Mouse (Mus musculus) neural tube, embryonic 15.5 days (tissue): Measurements from ENCODE around the gene Syt15. TPM values are rescaled to one million over a fixed set of nuclear protein-coding genes. Genes with fewer than 3 reads are reported as not detected.

Experiments used
- ATAC-seq: fragments of 200-750 bp; cut with Nextera tagmentation; 2 replicates; pipeline ENCODE4 v1.8.0; 2017; ENCODE audit warnings: mild to moderate bottlenecking, moderate TSS enrichment, moderate library complexity; ENCODE audit not compliant: low FRiP score
- H3K27ac ChIP-seq: fragments of 300-500 bp; sonication (generic); replicated peaks from 2 replicates; pipeline ENCODE4 v1.5.1; 2015; ENCODE audit warnings: mild to moderate bottlenecking, inconsistent platforms
- H3K27me3 ChIP-seq: fragments of 300-500 bp; sonication (generic); replicated peaks from 2 replicates; pipeline ENCODE4 v1.6.1; 2015; ENCODE audit warnings: inconsistent platforms
- H3K36me3 ChIP-seq: fragments of 300-500 bp; sonication (generic); 2 replicates; pipeline ENCODE4 v1.6.1; 2015; ENCODE audit warnings: inconsistent platforms
- H3K4me1 ChIP-seq: fragments of 300-500 bp; sonication (generic); 2 replicates; pipeline ENCODE4 v1.6.1; 2015; ENCODE audit warnings: inconsistent platforms
- H3K4me2 ChIP-seq: fragments of 300-500 bp; sonication (generic); 2 replicates; pipeline ENCODE4 v1.6.1; 2015; ENCODE audit warnings: inconsistent platforms, mild to moderate bottlenecking, moderate library complexity
- H3K4me3 ChIP-seq: fragments of 300-500 bp; sonication (generic); replicated peaks from 2 replicates; pipeline ENCODE4 v1.5.1; 2015; ENCODE audit warnings: mild to moderate bottlenecking, inconsistent platforms
- H3K9ac ChIP-seq: fragments of 300-500 bp; sonication (generic); replicated peaks from 2 replicates; pipeline ENCODE4 v1.6.1; 2015; ENCODE audit warnings: mild to moderate bottlenecking, inconsistent platforms
- H3K9me3 ChIP-seq: fragments of 300-500 bp; sonication (generic); replicated peaks from 2 replicates; pipeline ENCODE4 v1.6.1; 2016; ENCODE audit warnings: inconsistent platforms
- WGBS: fragments of 180-500 bp; shearing (Covaris S2); methylation state at CpG from one replicate; pipeline ENCODE4 v1.1.7; 2015; ENCODE audit warnings: mixed read lengths; 5-methylcytosine and 5-hydroxymethylcytosine counted together
- polyA plus RNA-seq: library from polyadenylated mRNA; unstranded; fragments of >200 nt; fragmentation: Nextera tagmentation; extraction: Ambion mirVana; gene quantifications from 2 replicates; pipeline ENCODE4 v1.2.1, GENCODE M21; 2015

Syt15 gene
- polyA plus RNA-seq, result 0.87 and 1.2 TPM in 2 replicates

- Histone ChIP-seq H3K27me3 (peaks cover 31% of the 10 kb centered on the region), H3K36me3 (no peaks in the 10 kb centered on the region), H3K9me3 (no peaks in the 10 kb centered on the region), H3K4me1 (peaks cover 10% of the 10 kb centered on the region), H3K27ac (no peak within 1 kb of the TSS), H3K9ac (0 out of 2 replicates have a peak within 1 kb of the TSS, but pooled peaks have one; percentile 17), H3K4me3 (peak within 1 kb of the TSS; percentile 22), H3K4me2 (peak within 1 kb of the TSS; percentile 56)
- ATAC-seq, result no peak
- WGBS, result 78% methylated on average over 6 of the region's 6 CpGs
Measured at GRCm38 (mm10) chr14:34219295-34219694, at the start of gene Syt15. Gene Syt15 (plus strand): TSS chr14:34219595.

- 86% methylated on average over 3 of the region's 3 CpGs for WGBS
- Histone ChIP-seq H3K4me1 (no peaks in the 10 kb centered on the region), H3K4me3 (no peak overlapping the region), H3K27me3 (no peaks in the 10 kb centered on the region), H3K9me3 (no peaks in the 10 kb centered on the region), H3K4me2 (no peak overlapping the region), H3K27ac (no peak overlapping the region), H3K9ac (no peak overlapping the region), H3K36me3 (no peaks in the 10 kb centered on the region)
- no peak for ATAC-seq
Measured at GRCm38 (mm10) chr14:34171107-34171506, 48.3 kb upstream of the Syt15 start.

GRCm38 (mm10) chr14:34179351-34179750, 40.0 kb upstream of the Syt15 start:
- ATAC-seq, result no peak
- H3K9ac ChIP-seq, result no peak overlapping the region
- no peaks in the 10 kb centered on the region for H3K4me1 ChIP-seq
- no peaks in the 10 kb centered on the region for H3K27me3 ChIP-seq
- H3K9me3 ChIP-seq, result no peaks in the 10 kb centered on the region
- 92% methylated on average over 3 of the region's 3 CpGs for WGBS
- H3K36me3 ChIP-seq, result no peaks in the 10 kb centered on the region
- H3K27ac ChIP-seq, result no peak overlapping the region
- no peak overlapping the region for H3K4me2 ChIP-seq
- no peak overlapping the region for H3K4me3 ChIP-seq

- H3K36me3 ChIP-seq, result no peaks in the 10 kb centered on the region
- H3K9ac ChIP-seq, result no peak overlapping the region
- no peak overlapping the region for H3K27ac ChIP-seq
- no peak overlapping the region for H3K4me3 ChIP-seq
- WGBS, result 100% methylated on average over 1 of the region's 1 CpGs
- no peaks in the 10 kb centered on the region for H3K27me3 ChIP-seq
- no peak overlapping the region for H3K4me2 ChIP-seq
- no peak for ATAC-seq
- no peaks in the 10 kb centered on the region for H3K9me3 ChIP-seq
- peaks cover 7% of the 10 kb centered on the region; the same call in 1 of the 2 replicates for H3K4me1 ChIP-seq
Measured at GRCm38 (mm10) chr14:34183101-34183500, 36.3 kb upstream of the Syt15 start.

- ATAC-seq, result no peak
- peaks cover 15% of the 10 kb centered on the region for H3K36me3 ChIP-seq
- peaks cover 7% of the 10 kb centered on the region; the same call in 1 of the 2 replicates for H3K4me1 ChIP-seq
- no peak overlapping the region for H3K4me2 ChIP-seq
- no peak overlapping the region for H3K9ac ChIP-seq
- WGBS, result 70% methylated on average over 5 of the region's 5 CpGs
- no peaks in the 10 kb centered on the region for H3K9me3 ChIP-seq
- no peaks in the 10 kb centered on the region for H3K27me3 ChIP-seq
- H3K4me3 ChIP-seq, result no peak overlapping the region
- H3K27ac ChIP-seq, result no peak overlapping the region
Measured at GRCm38 (mm10) chr14:34188629-34189028, 30.8 kb upstream of the Syt15 start.

- H3K4me2 ChIP-seq, result no peak overlapping the region
- H3K36me3 ChIP-seq, result peaks cover 24% of the 10 kb centered on the region
- no peak overlapping the region for H3K9ac ChIP-seq
- no peaks in the 10 kb centered on the region for H3K9me3 ChIP-seq
- H3K4me3 ChIP-seq, result no peak overlapping the region
- H3K4me1 ChIP-seq, result peaks cover 7% of the 10 kb centered on the region; the same call in 1 of the 2 replicates
- no peaks in the 10 kb centered on the region for H3K27me3 ChIP-seq
- no peak overlapping the region for H3K27ac ChIP-seq
- 80% methylated on average over 7 of the region's 7 CpGs for WGBS
- ATAC-seq, result no peak
Measured at GRCm38 (mm10) chr14:34190361-34190760, 29.0 kb upstream of the Syt15 start.

GRCm38 (mm10) chr14:34193879-34194278, 25.5 kb upstream of the Syt15 start:
- H3K27ac ChIP-seq, result no peak overlapping the region
- H3K27me3 ChIP-seq, result no peaks in the 10 kb centered on the region
- no peak overlapping the region for H3K9ac ChIP-seq
- no peak for ATAC-seq
- H3K4me1 ChIP-seq, result 0 out of 2 replicates have a peak, but pooled peaks cover 5% of the 10 kb centered on the region
- H3K9me3 ChIP-seq, result no peaks in the 10 kb centered on the region
- H3K4me3 ChIP-seq, result no peak overlapping the region
- H3K36me3 ChIP-seq, result peaks cover 24% of the 10 kb centered on the region
- H3K4me2 ChIP-seq, result no peak overlapping the region
- WGBS, result 76% methylated on average over 4 of the region's 4 CpGs

GRCm38 (mm10) chr14:34195466-34195865, 23.9 kb upstream of the Syt15 start:
- Histone ChIP-seq H3K9ac (no peak overlapping the region), H3K27me3 (no peaks in the 10 kb centered on the region), H3K4me2 (no peak overlapping the region), H3K9me3 (no peaks in the 10 kb centered on the region), H3K4me3 (no peak overlapping the region), H3K36me3 (peaks cover 24% of the 10 kb centered on the region), H3K27ac (no peak overlapping the region), H3K4me1 (peaks cover 21% of the 10 kb centered on the region)
- no peak for ATAC-seq
- 88% methylated on average over 15 of the region's 15 CpGs for WGBS

GRCm38 (mm10) chr14:34196706-34197105, 22.7 kb upstream of the Syt15 start:
- H3K9me3 ChIP-seq, result no peaks in the 10 kb centered on the region
- no peak overlapping the region for H3K9ac ChIP-seq
- H3K27ac ChIP-seq, result no peak overlapping the region
- H3K36me3 ChIP-seq, result peaks cover 20% of the 10 kb centered on the region
- no peak overlapping the region for H3K4me2 ChIP-seq
- no peaks in the 10 kb centered on the region for H3K27me3 ChIP-seq
- no peak overlapping the region for H3K4me3 ChIP-seq
- peaks cover 24% of the 10 kb centered on the region for H3K4me1 ChIP-seq
- no peak for ATAC-seq
- 54% methylated on average over 4 of the region's 4 CpGs for WGBS

GRCm38 (mm10) chr14:34200738-34201230, 18.6 kb upstream of the Syt15 start:
- Histone ChIP-seq H3K36me3 (no peaks in the 10 kb centered on the region), H3K9ac (peak overlapping the region; percentile 85), H3K4me1 (peaks cover 24% of the 10 kb centered on the region), H3K27me3 (no peaks in the 10 kb centered on the region; the same call in 1 of the 2 replicates), H3K27ac (peak overlapping the region; percentile 83), H3K4me2 (peak overlapping the region; percentile 74), H3K9me3 (no peaks in the 10 kb centered on the region), H3K4me3 (peak overlapping the region; percentile 92)
- peak; percentile 87 for ATAC-seq
- 2% methylated on average over 19 of the region's 19 CpGs for WGBS

GRCm38 (mm10) chr14:34201231-34202035, 18.0 kb upstream of the Syt15 start, which contains the start of gene Gprin2:
Gene Gprin2 (minus strand): TSS chr14:34201653.
- Histone ChIP-seq H3K27me3 (no peaks in the 10 kb centered on the region; the same call in 1 of the 2 replicates), H3K4me1 (peaks cover 24% of the 10 kb centered on the region), H3K9ac (peak within 1 kb of the TSS; percentile 85), H3K4me3 (peak within 1 kb of the TSS; percentile 92), H3K9me3 (no peaks in the 10 kb centered on the region), H3K36me3 (no peaks in the 10 kb centered on the region), H3K4me2 (peak within 1 kb of the TSS; percentile 74), H3K27ac (peak within 1 kb of the TSS; percentile 83)
- WGBS, result 2% methylated on average over 40 of the region's 52 CpGs
- ATAC-seq, result peak; percentile 83

GRCm38 (mm10) chr14:34207996-34208395, 11.4 kb upstream of the Syt15 start:
- Histone ChIP-seq H3K27ac (no peak overlapping the region), H3K9ac (no peak overlapping the region), H3K4me3 (no peak overlapping the region), H3K4me2 (no peak overlapping the region), H3K9me3 (no peaks in the 10 kb centered on the region), H3K27me3 (no peaks in the 10 kb centered on the region; the same call in 1 of the 2 replicates), H3K36me3 (no peaks in the 10 kb centered on the region), H3K4me1 (no peaks in the 10 kb centered on the region)
- no peak for ATAC-seq
- WGBS, result 82% methylated on average over 6 of the region's 6 CpGs
